ENCODE assay signal across 11 mouse cellular contexts in the genomic region with DNA sequence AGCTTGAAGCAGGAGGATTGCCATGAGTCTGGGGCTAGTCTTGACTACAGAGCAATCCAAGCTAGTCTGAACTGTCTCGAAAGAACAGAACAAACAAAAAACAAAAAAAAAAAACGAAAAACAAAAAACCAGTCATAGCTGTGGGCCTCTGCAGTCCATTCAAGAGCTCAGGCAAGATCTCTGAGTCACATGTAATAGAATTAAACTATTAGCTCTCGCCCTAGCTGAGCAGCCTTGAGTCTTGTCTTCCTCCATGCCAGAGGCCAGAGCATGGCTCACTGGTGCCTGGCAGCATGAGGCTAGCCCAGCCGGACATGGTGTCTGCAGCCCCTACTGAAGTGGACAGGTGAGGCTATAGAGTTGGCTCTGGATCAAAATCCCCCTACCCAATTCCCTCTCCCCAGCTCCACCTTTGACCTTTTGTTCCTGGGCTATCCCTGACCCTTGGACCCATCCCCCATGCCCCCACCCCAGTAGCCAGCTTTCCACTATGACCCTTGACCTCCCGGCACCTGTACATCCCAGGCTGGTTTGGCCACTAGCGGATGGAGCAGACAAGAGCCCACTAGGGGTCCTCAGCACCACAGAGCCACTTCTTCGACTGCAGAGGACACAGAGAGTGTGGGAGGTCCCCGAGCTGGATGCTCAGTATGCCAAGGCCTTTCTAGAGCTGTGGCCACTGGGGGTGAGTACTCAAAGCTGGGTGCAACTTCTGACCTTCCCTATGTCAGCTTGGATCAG. TPM values are rescaled to one million over a fixed set of nuclear protein-coding genes. Genes with fewer than 3 reads are reported as not detected.
DNase-seq lines count a peak whose midpoint lies in the region; ATAC-seq and TF ChIP-seq lines count a peak whose summit lies in the region.
"Had no signal": no experiment of that assay in that cellular context is flagged by ENCODE, and none has a peak within 500 bp of the region (broad histone marks: within the 10 kb centered on the region; RNA-seq: fewer than 3 reads in every experiment).

No protein-coding gene starts in this region.

- H3K9me3 ChIP-seq in heart, postnatal 0 days (replicated peaks; ENCODE audit: control insufficient read depth, low read length) = no peaks in the 10 kb centered on the region
- no peaks in the 10 kb centered on the region for H3K9me3 ChIP-seq in intestine, embryonic 14.5 days (ENCODE audit: control insufficient read depth, low read length)
- no peaks in the 10 kb centered on the region for H3K9me3 ChIP-seq in liver, embryonic 13.5 days (replicated peaks)

- H3K9ac ChIP-seq in heart, postnatal 0 days (replicated peaks; ENCODE audit: low read depth, low read length) = no peak overlapping the region
- H3K9ac ChIP-seq in intestine, embryonic 14.5 days (ENCODE audit: low read length) = no peak overlapping the region
- H3K9ac ChIP-seq in liver, embryonic 13.5 days = no peak overlapping the region

- H3K27me3 ChIP-seq in heart, postnatal 0 days (ENCODE audit: control insufficient read depth, insufficient read depth, low read length) = no peaks in the 10 kb centered on the region
- no peaks in the 10 kb centered on the region for H3K27me3 ChIP-seq in intestine, embryonic 14.5 days (replicated peaks; ENCODE audit: control insufficient read depth, insufficient read depth, low read length)
- no peaks in the 10 kb centered on the region for H3K27me3 ChIP-seq in liver, embryonic 13.5 days

- no peak for ATAC-seq in heart, postnatal 0 days (ENCODE audit: insufficient read depth, low read depth)
- 0 out of 2 replicates have a peak, but pooled peaks have one; percentile 4 for ATAC-seq in intestine, embryonic 14.5 days (replicated peaks; ENCODE audit: low FRiP score, low TSS enrichment, low read depth)
- ATAC-seq in liver, embryonic 13.5 days (ENCODE audit: low read depth) = 0 out of 2 replicates have a peak, but pooled peaks have one; percentile 16
- no peak for ATAC-seq in frontal cortex, adult (ENCODE audit: low TSS enrichment)

- H3K27ac ChIP-seq in heart, postnatal 0 days (ENCODE audit: low read depth) = no peak overlapping the region
- peak overlapping the region; percentile 38; the same call in 1 of the 2 replicates for H3K27ac ChIP-seq in intestine, embryonic 14.5 days (ENCODE audit: low read depth)
- no peak overlapping the region for H3K27ac ChIP-seq in liver, embryonic 13.5 days

- WGBS in heart, postnatal 0 days = 60% methylated on average over 8 of the region's 8 CpGs
- 59% methylated on average over 8 of the region's 8 CpGs for WGBS in intestine, embryonic 14.5 days
- 52% methylated on average over 8 of the region's 8 CpGs for WGBS in liver, embryonic 13.5 days (ENCODE audit: insufficient replicate concordance)

- no peak for TF ChIP-seq EP300 in heart, postnatal 0 days (IDR thresholded peaks at IDR 0.05; ENCODE audit: low read depth)

- peak; percentile 46 for TF ChIP-seq CTCF in heart, postnatal 0 days (IDR thresholded peaks at IDR 0.05; ENCODE audit: low read depth)

- H3K4me2 ChIP-seq in heart, postnatal 0 days (ENCODE audit: low read depth, low read length) = no peak overlapping the region
- no peak overlapping the region for H3K4me2 ChIP-seq in intestine, embryonic 14.5 days (ENCODE audit: low read length)
- no peak overlapping the region for H3K4me2 ChIP-seq in liver, embryonic 13.5 days

- intact Hi-C loops in heart, postnatal 25 days (cut with DNase I) = no loop called here

- peaks cover 16% of the 10 kb centered on the region for H3K36me3 ChIP-seq in heart, postnatal 0 days (replicated peaks; ENCODE audit: control insufficient read depth, insufficient read depth, low read length)
- 0 out of 2 replicates have a peak, but pooled peaks cover 7% of the 10 kb centered on the region for H3K36me3 ChIP-seq in intestine, embryonic 14.5 days (ENCODE audit: control insufficient read depth, insufficient read depth, low read length)
- H3K36me3 ChIP-seq in liver, embryonic 13.5 days = no peaks in the 10 kb centered on the region

- no peak for DNase-seq in heart, postnatal 0 days (ENCODE audit: low spot score)
- DNase-seq in heart, postnatal 25 days (ENCODE audit: low spot score) = no peak
- DNase-seq in MN1 (ENCODE audit: low spot score) = peak; percentile 80
- no peak for DNase-seq in intestine, embryonic 14.5 days (ENCODE audit: low spot score)
- no peak for DNase-seq in liver, embryonic 13.5 days
- DNase-seq in cerebellum, postnatal 4 days (ENCODE audit: low spot score in 2 of 2) = no peak
- DNase-seq in right cerebral cortex, postnatal 14 days = no peak
- DNase-seq: cerebellum, adult 9-10 months had no signal

- no peak overlapping the region for H3K4me3 ChIP-seq in heart, postnatal 0 days (ENCODE audit: low read depth, low read length)
- H3K4me3 ChIP-seq in intestine, embryonic 14.5 days (ENCODE audit: low read depth, low read length) = no peak overlapping the region
- H3K4me3 ChIP-seq in liver, embryonic 13.5 days (replicated peaks) = no peak overlapping the region

- H3K4me1 ChIP-seq in heart, postnatal 0 days (ENCODE audit: control insufficient read depth, insufficient read depth) = no peaks in the 10 kb centered on the region; the same call in 1 of the 2 replicates
- H3K4me1 ChIP-seq in intestine, embryonic 14.5 days (replicated peaks; ENCODE audit: control insufficient read depth, insufficient read depth, low read length) = peaks cover 18% of the 10 kb centered on the region
- H3K4me1 ChIP-seq in liver, embryonic 13.5 days (replicated peaks) = peaks cover 18% of the 10 kb centered on the region

RNA-seq across cellular contexts. Expression of gene Rinl, which starts 1.5 kb away (rescaled TPM):
- 2.1 and 2.7 TPM in 2 replicates for total RNA-seq in heart, postnatal 0 days (2014; rRNA removed; ENCODE audit: low replicate concordance)
- 2.3 and 2.4 TPM in 2 replicates for polyA plus RNA-seq in heart, postnatal 0 days (2015; fragmentation: Nextera tagmentation; extraction: Ambion mirVana)
- 1 to 10 TPM; 1.5 to 2.2 TPM for total RNA-seq in heart, postnatal 25 days (2021)
- polyA plus RNA-seq in intestine, embryonic 14.5 days (2014; fragmentation: Nextera tagmentation; extraction: Ambion mirVana) = 3.5 and 4.3 TPM in 2 replicates
- 10.8 and 12.0 TPM in 2 replicates for polyA plus RNA-seq in liver, embryonic 13.5 days (2015; fragmentation: Nextera tagmentation; extraction: Ambion mirVana)

RNA-seq across cellular contexts. Expression of gene Hnrnpl, which starts 18.1 kb away (rescaled TPM):
- 259 and 275 TPM in 2 replicates for total RNA-seq in heart, postnatal 0 days (2014; rRNA removed; ENCODE audit: low replicate concordance)
- 149 and 171 TPM in 2 replicates for polyA plus RNA-seq in heart, postnatal 0 days (2015; fragmentation: Nextera tagmentation; extraction: Ambion mirVana)
- total RNA-seq in heart, postnatal 25 days (2021) = 100 to 1,000 TPM; 225 to 270 TPM
- 232 and 241 TPM in 2 replicates for polyA plus RNA-seq in intestine, embryonic 14.5 days (2014; fragmentation: Nextera tagmentation; extraction: Ambion mirVana)
- 130 and 154 TPM in 2 replicates for polyA plus RNA-seq in liver, embryonic 13.5 days (2015; fragmentation: Nextera tagmentation; extraction: Ambion mirVana)

RNA-seq across cellular contexts. Expression of gene Nfkbib, which starts 22.9 kb away (rescaled TPM):
- 3.5 and 16.1 TPM in 2 replicates for total RNA-seq in heart, postnatal 0 days (2014; rRNA removed; ENCODE audit: low replicate concordance)
- 25.7 and 26.7 TPM in 2 replicates for polyA plus RNA-seq in heart, postnatal 0 days (2015; fragmentation: Nextera tagmentation; extraction: Ambion mirVana)
- 10 to 100 TPM; 22.1 to 22.9 TPM for total RNA-seq in heart, postnatal 25 days (2021)
- polyA plus RNA-seq in intestine, embryonic 14.5 days (2014; fragmentation: Nextera tagmentation; extraction: Ambion mirVana) = 38.7 and 41.8 TPM in 2 replicates
- 37.0 and 37.1 TPM in 2 replicates for polyA plus RNA-seq in liver, embryonic 13.5 days (2015; fragmentation: Nextera tagmentation; extraction: Ambion mirVana)

RNA-seq across cellular contexts. Expression of gene Sirt2, which starts 23.7 kb away (rescaled TPM):
- 44.7 and 53.0 TPM in 2 replicates for total RNA-seq in heart, postnatal 0 days (2014; rRNA removed; ENCODE audit: low replicate concordance)
- polyA plus RNA-seq in heart, postnatal 0 days (2015; fragmentation: Nextera tagmentation; extraction: Ambion mirVana) = 60.6 and 61.0 TPM in 2 replicates
- total RNA-seq in heart, postnatal 25 days (2021) = 10 to 100 TPM; 80.0 to 80.2 TPM
- polyA plus RNA-seq in intestine, embryonic 14.5 days (2014; fragmentation: Nextera tagmentation; extraction: Ambion mirVana) = 56.8 and 60.1 TPM in 2 replicates
- 25.1 and 28.4 TPM in 2 replicates for polyA plus RNA-seq in liver, embryonic 13.5 days (2015; fragmentation: Nextera tagmentation; extraction: Ambion mirVana)

RNA-seq across cellular contexts. Expression of gene Ccer2, which starts 34.3 kb away (rescaled TPM):
- not detected in 2 replicates for total RNA-seq in heart, postnatal 0 days (2014; rRNA removed; ENCODE audit: low replicate concordance)
- not detected in 2 replicates for polyA plus RNA-seq in heart, postnatal 0 days (2015; fragmentation: Nextera tagmentation; extraction: Ambion mirVana)
- total RNA-seq in heart, postnatal 25 days (2021) = not detected
- polyA plus RNA-seq in intestine, embryonic 14.5 days (2014; fragmentation: Nextera tagmentation; extraction: Ambion mirVana) = not detected in 2 replicates
- not detected in 2 replicates for polyA plus RNA-seq in liver, embryonic 13.5 days (2015; fragmentation: Nextera tagmentation; extraction: Ambion mirVana)
- total RNA-seq: ES-E14; hematopoietic stem cell, adult 5-6 weeks had no signal

Comparison
In these comparisons a context has a peak if more than half of its experiments do, and no peak if none do; other contexts are left out.
1. ATAC-seq: peak in intestine, embryonic 14.5 days (single experiment) and liver, embryonic 13.5 days (single experiment); none in heart, postnatal 0 days (single experiment) and frontal cortex, adult (single experiment).